Mouse (Mus musculus) ovary, adult 2 months (tissue): ENCODE data around the gene St6galnac1. TPM values are rescaled to one million over a fixed set of nuclear protein-coding genes. Genes with fewer than 3 reads are reported as not detected.

Experiments
- polyA plus RNA-seq: library from polyadenylated mRNA; depleted of rRNA; stranded (reverse); fragments of >200 nt; gene quantifications from 2 replicates; pipeline ENCODE4 v1.2.3, GENCODE M21; 2012; rRNA removed

St6galnac1 gene
- polyA plus RNA-seq = 0.10 and 0.24 TPM in 2 replicates

DNA sequence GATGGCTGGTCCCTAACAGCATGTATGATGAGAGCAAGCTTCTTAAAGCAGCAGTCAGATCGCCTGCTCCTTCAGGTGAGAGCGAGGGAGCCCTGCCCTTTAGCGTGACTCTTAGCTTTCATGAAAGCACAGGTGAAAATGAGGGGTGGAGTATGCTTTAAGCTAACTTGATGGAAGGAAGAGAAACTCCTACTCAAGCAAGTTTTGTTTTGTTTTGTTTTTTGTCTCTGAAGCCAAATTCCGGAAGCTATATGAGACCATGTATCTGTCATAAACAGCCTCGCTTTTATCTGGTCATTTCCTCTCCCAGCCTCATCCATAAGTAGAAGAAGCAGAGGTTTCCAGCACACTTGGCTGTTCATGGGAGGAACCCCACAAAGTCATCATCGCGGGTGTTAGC lies at the start of gene St6galnac1:
Gene St6galnac1, minus strand, starts transcription at position 101 of the 400 bp plus-strand sequence.

Other genes with a start within 250 kb of the St6galnac1 start
- 31.4 and 33.0 TPM in 2 replicates for gene Sphk1, start 244.6 kb downstream of the St6galnac1 start, polyA plus RNA-seq
- gene Ube2o, start 194.1 kb downstream of the St6galnac1 start, polyA plus RNA-seq = 43.3 and 43.5 TPM in 2 replicates
- gene Aanat, start 189.1 kb downstream of the St6galnac1 start, polyA plus RNA-seq = 0.16 and 0.44 TPM in 2 replicates
- gene Rhbdf2, start 148.5 kb downstream of the St6galnac1 start, polyA plus RNA-seq = 94.1 and 97.8 TPM in 2 replicates
- gene Prcd, start 122.0 kb downstream of the St6galnac1 start, polyA plus RNA-seq = 19.7 and 23.3 TPM in 2 replicates
- 128 and 135 TPM in 2 replicates for gene Cygb, start 121.2 kb downstream of the St6galnac1 start, polyA plus RNA-seq
- 110 and 217 TPM in 2 replicates for gene Mxra7, start 52.5 kb upstream of the St6galnac1 start, polyA plus RNA-seq
- 21.8 and 22.7 TPM in 2 replicates for gene Mettl23, start 67.8 kb upstream of the St6galnac1 start, polyA plus RNA-seq
- 34.6 and 37.0 TPM in 2 replicates for gene Jmjd6, start 67.9 kb upstream of the St6galnac1 start, polyA plus RNA-seq
- 32.6 and 33.4 TPM in 2 replicates for gene Mfsd11, start 76.9 kb upstream of the St6galnac1 start, polyA plus RNA-seq
- 1,242 and 1,559 TPM in 2 replicates for gene Srsf2, start 77.6 kb upstream of the St6galnac1 start, polyA plus RNA-seq
- 0.40 and 0.52 TPM in 2 replicates for gene Mgat5b, start 143.4 kb upstream of the St6galnac1 start, polyA plus RNA-seq